Mouse (Mus musculus) CD4-positive, CD25-positive, alpha-beta regulatory T cell, adult 2 months (primary cell): ENCODE measurements at regions not wholly inside any gene's neighbourhood (a gene's known extent, or its start where the extent isn't known, plus 50 kb on each side); places are given as distances from the start of the nearest gene placed in this dataset.

Experiments used
- DNase-seq: peaks from one replicate; pipeline ENCODE4 v3.0.0-alpha.2; 2012; ENCODE audit warnings: low read depth, low spot score

DNA sequence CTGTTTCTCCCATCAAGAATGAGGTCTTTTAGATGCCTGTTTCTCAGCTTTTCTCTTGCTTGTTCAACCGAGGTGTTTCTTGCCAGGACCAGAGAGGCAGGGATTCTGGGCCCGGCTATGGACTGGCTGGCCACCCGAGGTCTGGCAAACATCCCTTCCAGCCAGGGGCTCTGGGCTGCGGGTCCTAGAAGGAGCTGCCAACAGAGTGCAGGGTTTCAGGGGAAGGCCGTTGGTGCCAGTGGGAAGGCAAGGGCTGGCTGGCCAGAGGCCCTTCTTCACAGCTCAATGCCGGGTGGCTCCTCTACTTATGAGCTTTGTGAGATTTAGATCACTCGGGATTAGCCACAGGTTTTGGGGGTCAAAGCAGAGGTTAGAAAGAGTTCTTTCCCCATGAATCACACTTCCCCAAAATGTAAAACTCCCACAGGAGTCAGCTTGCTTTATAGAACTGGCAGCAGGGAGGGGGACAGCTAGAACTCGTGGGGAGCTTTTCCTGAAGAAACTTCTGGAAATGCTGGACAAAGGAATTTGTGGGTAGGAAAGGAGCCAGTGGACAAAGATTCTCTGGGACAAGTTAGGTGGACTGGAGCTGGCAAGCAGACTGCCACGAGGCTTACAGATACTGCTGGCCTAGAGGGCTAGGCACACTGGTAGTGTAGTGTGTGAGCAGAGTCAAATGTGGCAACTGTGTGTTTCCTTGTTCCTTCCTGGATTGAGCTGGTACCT, 104.1 kb upstream of the Vps8 start:
- no peak for DNase-seq

DNA sequence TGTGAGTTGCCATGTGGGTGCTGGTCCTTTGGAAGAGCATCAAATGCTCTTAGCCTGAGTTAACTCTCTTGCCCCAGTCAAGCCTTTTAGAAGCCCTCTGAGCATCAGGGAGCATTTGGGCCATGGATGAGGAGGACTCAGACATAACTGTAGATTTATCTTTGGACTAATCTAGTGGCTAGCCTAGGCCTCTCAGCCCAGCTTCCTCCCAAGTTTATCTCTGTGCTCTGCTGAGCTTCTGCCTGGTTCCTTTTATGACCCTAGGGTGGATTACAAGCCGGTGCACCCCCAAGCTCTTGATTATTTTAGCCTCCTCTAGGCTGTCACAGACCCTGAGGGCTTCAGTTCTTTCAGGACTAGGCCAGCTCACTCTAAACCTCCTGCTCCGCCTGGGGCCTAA, 102.6 kb upstream of the Vps8 start:
- DNase-seq: no peak

GRCm38 (mm10) chr16:21321188-21322070, 101.5 kb upstream of the Vps8 start:
- DNase-seq: no peak

DNA sequence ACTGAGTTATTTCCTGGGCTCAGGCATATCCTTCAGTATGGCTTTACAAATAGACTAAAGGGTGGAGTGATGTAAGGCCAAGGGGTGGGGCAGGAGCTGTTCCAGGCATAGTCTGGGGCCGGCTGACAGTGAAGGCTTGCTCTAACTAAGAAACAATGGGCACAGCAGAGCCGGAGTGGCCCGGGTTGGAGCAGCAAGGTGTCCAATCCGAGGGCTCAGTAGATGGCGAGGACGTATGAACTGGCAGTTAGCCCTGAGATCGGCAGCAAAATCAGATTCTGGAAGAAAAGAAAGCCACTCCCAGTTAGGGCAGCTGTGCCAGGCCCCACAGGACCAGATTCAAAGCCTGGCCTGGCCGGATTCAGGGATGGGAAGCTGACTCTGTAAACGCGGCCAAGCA, 100.5 kb upstream of the Vps8 start:
- no peak for DNase-seq

DNA sequence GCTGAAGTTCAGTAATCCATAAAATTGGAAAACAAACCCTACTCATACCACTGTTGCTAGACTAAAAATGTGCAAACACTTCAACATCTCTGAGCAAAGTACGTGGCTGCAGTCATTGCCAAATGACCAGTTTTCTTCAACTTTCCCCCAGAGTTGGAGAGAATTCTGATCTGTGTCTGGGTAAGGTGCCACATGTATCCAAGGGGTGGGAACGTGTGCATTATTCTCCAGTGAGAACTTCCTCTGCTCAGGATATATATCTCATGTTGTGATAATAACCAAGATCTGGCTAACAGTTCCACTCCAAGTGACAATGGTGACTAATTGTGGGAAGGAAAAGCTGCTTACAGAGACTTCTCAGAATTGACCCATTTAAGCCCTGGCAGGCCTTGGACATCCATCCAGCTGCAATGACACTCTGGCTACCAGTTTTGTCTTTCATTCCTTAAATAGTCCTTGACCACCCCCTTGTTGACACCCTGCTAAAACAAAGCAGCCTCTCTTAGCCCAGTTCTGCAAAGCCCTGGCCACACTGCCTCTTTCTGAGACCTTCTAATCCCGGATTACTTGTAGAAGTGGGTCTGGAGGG, 99.4 kb upstream of the Vps8 start:
- no peak for DNase-seq

GRCm38 (mm10) chr16:21327969-21328368, 94.9 kb upstream of the Vps8 start:
- no peak for DNase-seq

DNA sequence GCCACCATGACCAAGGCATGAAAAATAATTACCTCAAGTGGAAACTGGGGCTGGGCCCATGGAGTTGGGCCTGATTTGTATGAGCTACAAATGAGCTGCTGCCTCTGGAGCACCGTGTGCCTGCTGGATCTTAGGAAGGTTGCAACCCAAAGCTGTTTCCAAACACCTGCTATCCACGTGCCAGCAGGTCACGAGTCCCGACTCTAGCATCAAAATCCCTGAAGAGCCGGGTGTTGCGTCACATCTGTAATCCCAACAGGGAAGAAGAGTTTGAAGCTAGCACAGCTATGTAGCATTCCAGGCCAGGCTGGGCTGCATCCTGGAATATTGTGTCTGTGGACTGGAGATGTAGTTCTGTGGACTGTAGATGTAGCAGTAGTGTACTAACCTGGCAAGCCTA, 93.7 kb upstream of the Vps8 start:
- DNase-seq: no peak

- DNase-seq: no peak
These were observed 91.7 kb upstream of the Vps8 start for GRCm38 (mm10) chr16:21331229-21331628.

GRCm38 (mm10) chr16:21332411-21332810, 90.5 kb upstream of the Vps8 start:
- DNase-seq: peak; percentile 16

GRCm38 (mm10) chr16:21332862-21333222, 90.1 kb upstream of the Vps8 start:
- DNase-seq: no peak

- peak; percentile 96 for DNase-seq
These were observed 89.5 kb upstream of the Vps8 start for GRCm38 (mm10) chr16:21333223-21333951.

DNA sequence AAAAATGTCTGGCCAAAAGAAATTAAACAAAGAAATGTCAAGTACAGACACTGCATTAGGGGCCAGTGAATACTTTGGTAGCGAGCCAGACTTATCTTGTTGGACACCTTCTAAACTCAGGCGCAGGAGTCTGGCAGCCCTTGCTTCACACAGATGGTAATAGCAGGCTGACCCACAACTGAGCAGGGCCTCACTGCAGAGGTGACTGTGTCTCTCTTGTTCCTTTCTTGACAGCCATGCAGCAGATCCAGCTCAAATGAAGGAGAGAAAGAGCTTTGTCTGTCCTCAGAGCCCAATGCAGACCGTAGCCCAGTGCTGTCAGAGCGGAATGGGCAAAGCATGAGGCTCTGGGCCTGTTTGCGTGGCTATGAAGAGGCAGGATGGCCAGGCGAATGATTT, 83.9 kb upstream of the Vps8 start:
- DNase-seq: no peak

DNA sequence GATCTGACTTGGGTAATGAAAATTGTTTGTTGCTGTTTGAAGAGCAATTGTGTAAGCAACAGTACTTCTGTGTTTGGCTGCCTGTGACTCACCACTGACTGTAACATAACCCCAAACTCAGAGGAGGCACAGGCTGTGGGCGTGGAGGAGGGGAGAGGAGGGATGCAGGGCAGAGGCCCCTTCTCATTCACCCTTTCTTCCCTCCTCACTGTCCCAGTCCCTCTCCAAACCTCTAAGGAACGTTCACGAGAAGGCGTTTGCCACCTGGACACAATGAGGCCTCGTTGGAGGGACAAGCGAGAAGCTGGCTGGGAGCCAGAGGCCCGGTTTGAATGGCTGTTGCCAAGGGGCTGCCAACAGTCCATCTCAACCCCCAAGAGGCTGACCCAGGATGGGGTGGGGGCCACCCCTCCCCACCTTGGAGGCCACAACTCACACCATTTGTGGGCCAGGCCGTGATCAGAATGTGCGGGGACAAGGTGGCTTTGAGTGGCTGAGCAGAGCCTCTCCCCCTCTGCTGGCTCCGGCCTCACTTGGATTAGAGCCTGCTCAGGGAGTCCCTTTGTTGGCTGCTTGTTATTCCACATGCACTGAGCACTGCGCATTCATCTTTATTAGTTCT, 83.3 kb upstream of the Vps8 start:
- DNase-seq: no peak

GRCm38 (mm10) chr16:21340136-21340535, 82.8 kb upstream of the Vps8 start:
- no peak for DNase-seq

- peak; percentile 44 for DNase-seq
These were observed 73.0 kb upstream of the Vps8 start for GRCm38 (mm10) chr16:21349869-21350268.

DNA sequence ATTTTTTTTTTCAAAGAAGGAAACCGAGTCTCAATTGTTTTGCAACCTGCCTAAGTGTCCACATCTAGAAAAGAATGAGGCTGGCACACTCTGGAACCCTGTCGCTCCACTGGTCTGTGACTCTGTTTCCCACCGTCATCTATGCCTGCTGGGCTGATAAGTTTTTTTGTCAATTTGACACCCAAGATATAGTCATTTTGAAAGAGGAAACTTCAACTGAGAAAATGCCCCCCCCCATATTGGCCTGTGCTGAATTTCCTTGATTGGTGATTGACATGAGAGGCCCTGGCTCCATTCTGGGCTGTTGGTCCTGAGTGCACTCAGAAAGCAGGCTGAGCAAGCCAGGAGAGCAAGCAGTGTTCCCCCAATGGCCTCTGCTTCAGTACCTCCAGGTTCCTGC, 71.6 kb upstream of the Vps8 start:
- no peak for DNase-seq

GRCm38 (mm10) chr16:21353111-21353510, 69.8 kb upstream of the Vps8 start:
- DNase-seq: no peak

GRCm38 (mm10) chr16:21353545-21353944, 69.4 kb upstream of the Vps8 start:
- peak; percentile 45 for DNase-seq

DNA sequence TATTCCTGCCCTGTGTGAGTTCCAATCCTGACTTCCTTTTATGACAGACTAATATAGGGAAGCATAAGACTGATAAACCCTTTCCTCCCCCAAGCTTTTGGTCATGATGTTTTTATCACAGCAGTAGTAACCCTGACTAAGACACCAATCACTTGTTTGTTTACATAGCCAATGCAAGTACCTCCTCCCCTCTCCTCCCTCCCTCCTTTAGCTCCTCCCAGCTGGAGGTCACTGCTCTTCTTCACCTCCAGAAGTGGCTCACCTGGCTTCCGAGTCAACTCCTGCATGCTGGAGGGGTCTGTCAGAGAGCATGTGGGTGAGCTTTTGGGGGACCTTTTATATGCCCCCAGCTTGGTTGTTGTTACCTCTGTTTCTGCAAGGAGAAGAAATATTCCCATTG, 67.3 kb upstream of the Vps8 start:
- no peak for DNase-seq

DNA sequence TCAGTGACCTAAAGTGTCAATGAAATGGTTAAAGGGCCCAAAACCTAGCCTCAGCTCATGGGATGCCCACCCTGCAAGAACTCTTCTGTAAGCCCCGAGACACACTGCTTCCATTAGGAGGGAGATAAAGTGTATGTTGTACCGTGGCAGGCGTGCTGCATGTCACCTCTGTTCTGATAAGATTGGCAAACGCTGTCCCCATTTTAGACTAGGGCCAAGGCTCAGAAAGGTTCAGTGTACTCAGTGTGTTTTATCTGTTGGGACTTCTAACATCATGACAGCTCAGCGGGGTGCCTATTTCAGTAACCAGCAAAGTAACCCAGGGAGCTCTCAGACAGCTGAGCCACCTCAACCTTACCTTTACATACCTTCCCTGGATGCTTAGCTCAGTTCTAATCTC, 65.5 kb upstream of the Vps8 start:
- DNase-seq: no peak

GRCm38 (mm10) chr16:21358313-21358920, 64.5 kb upstream of the Vps8 start:
- no peak for DNase-seq
